Comparison of ENCODE assay signal across 8 mouse cellular contexts in genomic region chr9:37543869-37544440, GRCm38 (mm10). TPM values are rescaled to one million over a fixed set of nuclear protein-coding genes. Genes with fewer than 3 reads are reported as not detected.
DNase-seq lines count a peak whose midpoint lies in the region; ATAC-seq and TF ChIP-seq lines count a peak whose summit lies in the region.

No protein-coding gene starts in this region.

- H3K4me2 ChIP-seq in forebrain, embryonic 15.5 days (replicated peaks): peak overlapping the region; percentile 48
- peak overlapping the region; percentile 65 for H3K4me2 ChIP-seq in neural tube, embryonic 15.5 days

- peaks cover 8% of the 10 kb centered on the region for H3K4me1 ChIP-seq in liver, adult 2 months (ENCODE audit: control insufficient read depth, insufficient read depth, low read length)
- H3K4me1 ChIP-seq in forebrain, embryonic 15.5 days: peaks cover 16% of the 10 kb centered on the region
- H3K4me1 ChIP-seq in neural tube, embryonic 15.5 days: peaks cover 21% of the 10 kb centered on the region

- TF ChIP-seq POLR2A in liver, adult 2 months (IDR thresholded peaks at IDR 0.05; ENCODE audit: extremely low read depth, insufficient read depth, low read length): no peak

- no peaks in the 10 kb centered on the region for H3K27me3 ChIP-seq in liver, adult 2 months (ENCODE audit: control insufficient read depth, insufficient read depth, low read length)
- peaks cover 27% of the 10 kb centered on the region for H3K27me3 ChIP-seq in forebrain, embryonic 15.5 days
- peaks cover 52% of the 10 kb centered on the region for H3K27me3 ChIP-seq in neural tube, embryonic 15.5 days (replicated peaks)

- no peak overlapping the region; the same call in 1 of the 2 replicates for H3K4me3 ChIP-seq in liver, adult 2 months (ENCODE audit: insufficient read depth, low read depth, low read length)
- H3K4me3 ChIP-seq in forebrain, embryonic 15.5 days: peak overlapping the region; percentile 33
- H3K4me3 ChIP-seq in neural tube, embryonic 15.5 days (replicated peaks): peak overlapping the region; percentile 33

- no peak for TF ChIP-seq CTCF in liver, adult 2 months (IDR thresholded peaks at IDR 0.05; ENCODE audit: low read depth, low read length)

- no peaks in the 10 kb centered on the region for H3K36me3 ChIP-seq in liver, adult 2 months (ENCODE audit: control insufficient read depth, insufficient read depth, low read length)
- no peaks in the 10 kb centered on the region for H3K36me3 ChIP-seq in forebrain, embryonic 15.5 days
- no peaks in the 10 kb centered on the region for H3K36me3 ChIP-seq in neural tube, embryonic 15.5 days

- no peak overlapping the region for H3K9ac ChIP-seq in liver, adult 2 months (ENCODE audit: low read depth, low read length)
- peak overlapping the region; percentile 19; the same call in 1 of the 2 replicates for H3K9ac ChIP-seq in forebrain, embryonic 15.5 days (replicated peaks)
- H3K9ac ChIP-seq in neural tube, embryonic 15.5 days (replicated peaks): peak overlapping the region; percentile 26; the same call in 1 of the 2 replicates

- H3K79me2 ChIP-seq in liver, adult 2 months (ENCODE audit: control insufficient read depth, insufficient read depth, low read length): no peaks in the 10 kb centered on the region

- DNase-seq in liver, adult 2 months (ENCODE audit: extremely low read depth, low read depth, low spot score): peak; percentile 6
- DNase-seq in liver: no peak
- peak; percentile 33 to 39 for DNase-seq in kidney, postnatal 36 days
- DNase-seq in gastrocnemius, adult 18-20 months (ENCODE audit: low spot score): no peak
- no peak for DNase-seq in embryo, embryonic 10.5 days (ENCODE audit: low spot score)
- DNase-seq in spleen, adult 18-20 months: no peak

- ATAC-seq in forebrain, embryonic 15.5 days (replicated peaks): 0 out of 2 replicates have a peak, but pooled peaks have one; percentile 2
- ATAC-seq in neural tube, embryonic 15.5 days (ENCODE audit: low FRiP score): no peak

- no peaks in the 10 kb centered on the region for H3K9me3 ChIP-seq in forebrain, embryonic 15.5 days
- H3K9me3 ChIP-seq in neural tube, embryonic 15.5 days (replicated peaks): no peaks in the 10 kb centered on the region

- WGBS in liver, adult 2 months: 33% methylated on average over 12 of the region's 12 CpGs
- WGBS in forebrain, embryonic 15.5 days: 35% methylated on average over 12 of the region's 12 CpGs
- WGBS in neural tube, embryonic 15.5 days: 25% methylated on average over 12 of the region's 12 CpGs

- H3K27ac ChIP-seq in liver, adult 2 months (replicated peaks; ENCODE audit: insufficient read depth, low read depth, low read length): no peak overlapping the region
- H3K27ac ChIP-seq in forebrain, embryonic 15.5 days (replicated peaks): no peak overlapping the region
- no peak overlapping the region for H3K27ac ChIP-seq in neural tube, embryonic 15.5 days (replicated peaks)

RNA-seq across cellular contexts. Expression of gene Vsig2, which starts 4.9 kb away (rescaled TPM):
- total RNA-seq in liver, adult 2 months (2014; rRNA removed): 1.5 and 1.6 TPM in 2 replicates
- 0.78 and 1.5 TPM in 2 replicates for polyA plus RNA-seq in liver, adult 2 months (2012; rRNA removed)
- 0.64 and 0.69 TPM in 2 replicates for polyA plus RNA-seq in forebrain, embryonic 15.5 days (2015; fragmentation: Nextera tagmentation; extraction: Ambion mirVana)
- polyA plus RNA-seq in neural tube, embryonic 15.5 days (2015; fragmentation: Nextera tagmentation; extraction: Ambion mirVana): 0.54 and 0.91 TPM in 2 replicates
- total RNA-seq in gastrocnemius, adult 18-20 months (2021): under 1 TPM; 0.55 to 0.85 TPM

RNA-seq across cellular contexts. Expression of gene Nrgn, which starts 8.7 kb away (rescaled TPM):
- 0.09 TPM in 1 of 2 replicates, not detected in the other for total RNA-seq in liver, adult 2 months (2014; rRNA removed)
- 0.25 and 0.86 TPM in 2 replicates for polyA plus RNA-seq in liver, adult 2 months (2012; rRNA removed)
- polyA plus RNA-seq in forebrain, embryonic 15.5 days (2015; fragmentation: Nextera tagmentation; extraction: Ambion mirVana): 16.1 and 17.3 TPM in 2 replicates
- 3.8 and 6.9 TPM in 2 replicates for polyA plus RNA-seq in neural tube, embryonic 15.5 days (2015; fragmentation: Nextera tagmentation; extraction: Ambion mirVana)
- under 1 TPM; 0.34 to 0.57 TPM for total RNA-seq in gastrocnemius, adult 18-20 months (2021)

RNA-seq across cellular contexts. Expression of gene Siae, which starts 11.5 kb away (rescaled TPM):
- 27.5 and 27.9 TPM in 2 replicates for total RNA-seq in liver, adult 2 months (2014; rRNA removed)
- polyA plus RNA-seq in liver, adult 2 months (2012; rRNA removed): 17.4 and 17.7 TPM in 2 replicates
- 8.6 and 8.8 TPM in 2 replicates for polyA plus RNA-seq in forebrain, embryonic 15.5 days (2015; fragmentation: Nextera tagmentation; extraction: Ambion mirVana)
- 13.3 and 14.9 TPM in 2 replicates for polyA plus RNA-seq in neural tube, embryonic 15.5 days (2015; fragmentation: Nextera tagmentation; extraction: Ambion mirVana)
- total RNA-seq in gastrocnemius, adult 18-20 months (2021): 1 to 10 TPM; 3.3 to 4.0 TPM

RNA-seq across cellular contexts. Expression of gene Esam, which starts 16.1 kb away (rescaled TPM):
- 7.7 and 13.5 TPM in 2 replicates for total RNA-seq in liver, adult 2 months (2014; rRNA removed)
- polyA plus RNA-seq in liver, adult 2 months (2012; rRNA removed): 6.3 and 8.8 TPM in 2 replicates
- polyA plus RNA-seq in forebrain, embryonic 15.5 days (2015; fragmentation: Nextera tagmentation; extraction: Ambion mirVana): 34.3 and 34.5 TPM in 2 replicates
- 42.2 and 47.0 TPM in 2 replicates for polyA plus RNA-seq in neural tube, embryonic 15.5 days (2015; fragmentation: Nextera tagmentation; extraction: Ambion mirVana)
- total RNA-seq in gastrocnemius, adult 18-20 months (2021): 10 to 100 TPM; 17.9 to 18.5 TPM

RNA-seq across cellular contexts. Expression of gene Msantd2, which starts 54.8 kb away (rescaled TPM):
- 10.3 and 11.7 TPM in 2 replicates for total RNA-seq in liver, adult 2 months (2014; rRNA removed)
- 8.3 and 16.2 TPM in 2 replicates for polyA plus RNA-seq in liver, adult 2 months (2012; rRNA removed)
- 34.1 and 34.7 TPM in 2 replicates for polyA plus RNA-seq in forebrain, embryonic 15.5 days (2015; fragmentation: Nextera tagmentation; extraction: Ambion mirVana)
- 27.6 and 30.7 TPM in 2 replicates for polyA plus RNA-seq in neural tube, embryonic 15.5 days (2015; fragmentation: Nextera tagmentation; extraction: Ambion mirVana)
- 1 to 10 TPM; 3.2 to 5.5 TPM for total RNA-seq in gastrocnemius, adult 18-20 months (2021)

Comparison
In these comparisons a context has a peak if more than half of its experiments do, and no peak if none do; other contexts are left out.
1. DNase-seq: peak in liver, adult 2 months (single experiment) and kidney, postnatal 36 days (2 of 2); none in liver (single experiment), gastrocnemius, adult 18-20 months (single experiment), embryo, embryonic 10.5 days (single experiment) and spleen, adult 18-20 months (0 of 2).